Mouse (Mus musculus) thymus, postnatal 36 days (tissue): ENCODE measurements around the gene Gm20909.
"Not testable (repeated sequence)": the region's sequence is repeated elsewhere in the genome, so short reads cannot be mapped to it uniquely, and the experiment has no call there.

ENCODE experiments used
- DNase-seq, 2 experiments: peaks; one replicate each; pipeline ENCODE4 v3.0.0; 2022; ENCODE audit warnings: mixed read lengths in 2 of 2

Gene Gm20909

GRCm38 (mm10) chrY:21164270-21164669, at the start of gene Gm20909:
Gm20909 (plus strand) TSS chrY:21164570.
- DNase-seq: not testable (repeated sequence)
